Mouse (Mus musculus) ES-E14 (cell line): ENCODE data around the gene Rnf214. TPM values are rescaled to one million over a fixed set of nuclear protein-coding genes. Genes with fewer than 3 reads are reported as not detected.

ENCODE experiments used
- DNase-seq: peaks from one replicate; pipeline ENCODE4 v3.0.0-alpha.2; 2013; ENCODE audit warnings: low read depth, low spot score
- H3K27ac ChIP-seq: 2 replicates; pipeline ENCODE4 v1.5.1; 2012; ENCODE audit warnings: low read depth, mild to moderate bottlenecking, low read length, moderate library complexity, mixed read lengths; ENCODE audit not compliant: poor library complexity, insufficient read depth, severe bottlenecking
- H3K36me3 ChIP-seq: 2 replicates; pipeline ENCODE4 v1.6.1; 2012; ENCODE audit warnings: mild to moderate bottlenecking, low read length, moderate library complexity, mixed read lengths; ENCODE audit not compliant: control insufficient read depth, poor library complexity, insufficient read depth, severe bottlenecking
- H3K4me1 ChIP-seq, 2 experiments: fragments of 150-350 bp in 1 of 2; sonication (generic) in 1 of 2; 2 replicates each; pipeline ENCODE4 v1.6.1; 2012; ENCODE audit warnings: low read length in 2 of 2, mild to moderate bottlenecking in 1 of 2, mixed read lengths in 1 of 2; ENCODE audit not compliant: control insufficient read depth in 2 of 2, insufficient read depth in 2 of 2, poor library complexity in 1 of 2
- H3K4me3 ChIP-seq, 2 experiments: fragments of 150-350 bp in 1 of 2; sonication (generic) in 1 of 2; 2 replicates each; pipeline ENCODE4 v1.5.1; 2012; ENCODE audit warnings: low read length in 2 of 2, low read depth in 1 of 2, mild to moderate bottlenecking in 1 of 2, mixed read lengths in 1 of 2; ENCODE audit not compliant: insufficient read depth in 1 of 2, poor library complexity in 1 of 2, severe bottlenecking in 1 of 2
- H3K9ac ChIP-seq: 2 replicates; pipeline ENCODE4 v1.6.1; 2012; ENCODE audit warnings: low read depth, mild to moderate bottlenecking, low read length, mixed read lengths; ENCODE audit not compliant: poor library complexity, insufficient read depth, severe bottlenecking
- H3K9me3 ChIP-seq: fragments of 150-350 bp; sonication (generic); 2 replicates; pipeline ENCODE4 v1.6.1; 2012; ENCODE audit warnings: low read depth, mild to moderate bottlenecking, low read length; ENCODE audit not compliant: control insufficient read depth, insufficient read depth
- CHD2 ChIP-seq: IDR thresholded peaks from 2 replicates; pipeline ENCODE4 v1.6.1; 2014; ENCODE audit warnings: mild to moderate bottlenecking, low read depth, low read length, inconsistent platforms
- HCFC1 ChIP-seq: IDR thresholded peaks from 2 replicates; pipeline ENCODE4 v1.6.1; 2012; ENCODE audit warnings: low read length, inconsistent platforms, borderline replicate concordance; ENCODE audit not compliant: insufficient read depth
- MAFK ChIP-seq: IDR thresholded peaks from 2 replicates; pipeline ENCODE4 v1.6.1; 2014; ENCODE audit warnings: mild to moderate bottlenecking, low read depth, low read length, inconsistent platforms; ENCODE audit not compliant: insufficient read depth
- ZC3H11A ChIP-seq: IDR thresholded peaks from 2 replicates; pipeline ENCODE4 v1.6.1; 2012; ENCODE audit warnings: low read depth, mild to moderate bottlenecking, inconsistent platforms, low read length, borderline replicate concordance
- ZNF384 ChIP-seq: IDR thresholded peaks from 2 replicates; pipeline ENCODE4 v1.6.1; 2012; ENCODE audit warnings: low read depth, low read length, inconsistent platforms
- in situ Hi-C, 2 experiments: fragments of 600-800 bp; cut with MboI; formaldehyde crosslinking; loops; one replicate each; pipeline ENCODE4 v1.15.1; 2025; ENCODE audit warnings: low sequenced_read_pairs in 2 of 2, inconsistent platforms in 1 of 2; ENCODE audit not compliant: unreplicated experiment in 2 of 2
- total RNA-seq: library from RNA; depleted of rRNA; stranded (reverse); fragments of 300-350 nt; gene quantifications from 2 replicates; pipeline ENCODE4 v1.2.3, GENCODE M21; 2012

The Rnf214 gene
- total RNA-seq, 1 experiment: 13.5 TPM

GRCm38 (mm10) chr9:45936883-45937282 lies 30.2 kb upstream of the Rnf214 start:
- Histone ChIP-seq H3K9ac (no peak overlapping the region), H3K36me3 (peaks cover 8% of the 10 kb centered on the region; the same call in 1 of the 2 replicates), H3K27ac (no peak overlapping the region), H3K4me3 (no peak overlapping the region), H3K9me3 (no peaks in the 10 kb centered on the region), H3K4me1 (peaks cover 1 to 12% of the 10 kb centered on the region in 2 experiments; a peak in 2 of 4 replicates)
- DNase-seq: no peak
- no peak for TF ChIP-seq ZNF384
- TF ChIP-seq ZC3H11A: peak; percentile 36; the same call in 1 of the 2 replicates
- TF ChIP-seq CHD2: no peak
- in situ Hi-C loops: no loop called here

GRCm38 (mm10) chr9:45935628-45936210 lies 29.0 kb upstream of the Rnf214 start, which contains the start of gene Tagln:
Gene Tagln (minus strand): TSS chr9:45936058.
- no peak within 1 kb of the TSS for H3K27ac ChIP-seq
- H3K4me3 ChIP-seq: peak within 1 kb of the TSS; percentile 38 to 60
- no peak for DNase-seq
- peak within 1 kb of the TSS; percentile 62 for H3K9ac ChIP-seq
- TF ChIP-seq CHD2 (no peak), ZC3H11A (no peak), ZNF384 (no peak), MAFK (no peak), HCFC1 (no peak)
- H3K36me3 ChIP-seq: peaks cover 11% of the 10 kb centered on the region; the same call in 1 of the 2 replicates
- in situ Hi-C loops: no loop called here
- H3K9me3 ChIP-seq: no peaks in the 10 kb centered on the region
- H3K4me1 ChIP-seq: peaks cover 1 to 10% of the 10 kb centered on the region in 2 experiments; a peak in 1 of 4 replicates

GRCm38 (mm10) chr9:45932571-45933415 lies 26.1 kb upstream of the Rnf214 start:
- Histone ChIP-seq H3K9me3 (no peaks in the 10 kb centered on the region), H3K4me3 (no peak overlapping the region), H3K36me3 (peaks cover 14% of the 10 kb centered on the region), H3K9ac (no peak overlapping the region), H3K4me1 (peaks cover 1 to 10% of the 10 kb centered on the region in 2 experiments; a peak in 1 of 4 replicates), H3K27ac (no peak overlapping the region)
- DNase-seq: no peak
- in situ Hi-C loops: no loop called here
- no peak for TF ChIP-seq HCFC1
- no peak for TF ChIP-seq ZC3H11A
- no peak for TF ChIP-seq CHD2
- TF ChIP-seq MAFK: no peak
- TF ChIP-seq ZNF384: no peak

- Histone ChIP-seq H3K4me1 (peaks cover 1 to 10% of the 10 kb centered on the region in 2 experiments; a peak in 1 of 4 replicates), H3K4me3 (no peak overlapping the region), H3K27ac (no peak overlapping the region), H3K9me3 (no peaks in the 10 kb centered on the region), H3K36me3 (peaks cover 20% of the 10 kb centered on the region), H3K9ac (no peak overlapping the region)
- in situ Hi-C loops: no loop called here
- no peak for DNase-seq
- TF ChIP-seq ZC3H11A (no peak), ZNF384 (no peak), MAFK (no peak), CHD2 (no peak), HCFC1 (no peak)
Observed at GRCm38 (mm10) chr9:45931958-45932357, 25.2 kb upstream of the Rnf214 start.
